Mouse (Mus musculus) stomach, embryonic 14.5 days (tissue): ENCODE data around the gene Creb3l4. TPM values are rescaled to one million over a fixed set of nuclear protein-coding genes. Genes with fewer than 3 reads are reported as not detected.
"Not testable (repeated sequence)": the region's sequence is repeated elsewhere in the genome, so short reads cannot be mapped to it uniquely, and the experiment has no call there.

Experiments
- ATAC-seq: fragments of 200-750 bp; cut with Nextera tagmentation; 2 replicates; pipeline ENCODE4 v1.8.0; 2017; ENCODE audit warnings: low read depth, moderate TSS enrichment; ENCODE audit not compliant: insufficient number of reproducible peaks, insufficient read depth, low FRiP score
- H3K27ac ChIP-seq: fragments of 300-500 bp; sonication (generic); 2 replicates; pipeline ENCODE4 v1.5.1; 2014; ENCODE audit warnings: mild to moderate bottlenecking, low read length, moderate library complexity, mixed read lengths
- H3K27me3 ChIP-seq: fragments of 300-500 bp; sonication (generic); 2 replicates; pipeline ENCODE4 v1.6.1; 2014; ENCODE audit warnings: low read length, control low read depth, mixed read lengths; ENCODE audit not compliant: control insufficient read depth, insufficient read depth
- H3K36me3 ChIP-seq: fragments of 300-500 bp; sonication (generic); 2 replicates; pipeline ENCODE4 v1.6.1; 2014; ENCODE audit warnings: mild to moderate bottlenecking, control low read depth, low read length, moderate library complexity, mixed read lengths; ENCODE audit not compliant: control insufficient read depth, insufficient read depth
- H3K4me1 ChIP-seq: fragments of 300-500 bp; sonication (generic); 2 replicates; pipeline ENCODE4 v1.6.1; 2014; ENCODE audit warnings: low read length, control low read depth, mixed read lengths; ENCODE audit not compliant: control insufficient read depth, insufficient read depth
- H3K4me2 ChIP-seq: fragments of 300-500 bp; sonication (generic); replicated peaks from 2 replicates; pipeline ENCODE4 v1.6.1; 2014; ENCODE audit warnings: low read depth, low read length, control low read depth
- H3K4me3 ChIP-seq: fragments of 300-500 bp; sonication (generic); 2 replicates; pipeline ENCODE4 v1.5.1; 2014; ENCODE audit warnings: low read depth, low read length, control low read depth
- H3K9ac ChIP-seq: fragments of 300-500 bp; sonication (generic); replicated peaks from 2 replicates; pipeline ENCODE4 v1.6.1; 2014; ENCODE audit warnings: low read depth, mild to moderate bottlenecking, control low read depth, low read length, moderate library complexity, mixed read lengths
- H3K9me3 ChIP-seq: fragments of 300-500 bp; sonication (generic); 2 replicates; pipeline ENCODE4 v1.6.1; 2016; ENCODE audit warnings: low read depth, low read length, control low read depth; ENCODE audit not compliant: control insufficient read depth
- WGBS: fragments of 180-500 bp; shearing (Covaris S2); extraction: QIAGEN DNeasy Blood & Tissue Kit; methylation state at CpG from one replicate; pipeline ENCODE4 v1.1.7; 2014; 5-methylcytosine and 5-hydroxymethylcytosine counted together
- polyA plus RNA-seq: library from polyadenylated mRNA; unstranded; fragments of >200 nt; fragmentation: Nextera tagmentation; extraction: Ambion mirVana; gene quantifications from 2 replicates; pipeline ENCODE4 v1.2.1, GENCODE M21; 2014

Creb3l4 gene
- polyA plus RNA-seq, result 20.6 and 21.4 TPM in 2 replicates

- Histone ChIP-seq H3K36me3 (no peaks in the 10 kb centered on the region), H3K4me3 (peak within 1 kb of the TSS; percentile 32), H3K9ac (peak within 1 kb of the TSS; percentile 21), H3K4me1 (peaks cover 15% of the 10 kb centered on the region; the same call in 1 of the 2 replicates), H3K4me2 (peak within 1 kb of the TSS; percentile 65), H3K27ac (peak within 1 kb of the TSS; percentile 66; the same call in 1 of the 2 replicates), H3K27me3 (no peaks in the 10 kb centered on the region), H3K9me3 (no peaks in the 10 kb centered on the region)
- WGBS, result 5% methylated on average over 19 of the region's 19 CpGs
- ATAC-seq, result peak; percentile 73
These were observed at the start of gene Creb3l4 for GRCm38 (mm10) chr3:90242984-90243775. Creb3l4 (minus strand) TSS chr3:90243512.

GRCm38 (mm10) chr3:90292345-90293275 lies 49.3 kb upstream of the Creb3l4 start, which contains the start of gene Gatad2b:
Gatad2b (plus strand) TSS chr3:90293178.
- H3K4me2 ChIP-seq, result peak within 1 kb of the TSS; percentile 84
- H3K9ac ChIP-seq, result peak within 1 kb of the TSS; percentile 84
- under 1% methylated on average over 47 of the region's 47 CpGs for WGBS
- peak within 1 kb of the TSS; percentile 80 for H3K4me3 ChIP-seq
- no peaks in the 10 kb centered on the region for H3K27me3 ChIP-seq
- H3K9me3 ChIP-seq, result no peaks in the 10 kb centered on the region
- no peaks in the 10 kb centered on the region for H3K36me3 ChIP-seq
- ATAC-seq, result peak; percentile 99
- peaks cover 12% of the 10 kb centered on the region for H3K4me1 ChIP-seq
- peak within 1 kb of the TSS; percentile 96 for H3K27ac ChIP-seq

GRCm38 (mm10) chr3:90291982-90292344 lies 48.7 kb upstream of the Creb3l4 start:
- no peak for ATAC-seq
- peaks cover 12% of the 10 kb centered on the region for H3K4me1 ChIP-seq
- peak overlapping the region; percentile 60 for H3K9ac ChIP-seq
- peak overlapping the region; percentile 69 for H3K4me2 ChIP-seq
- H3K4me3 ChIP-seq, result peak overlapping the region; percentile 80
- peak overlapping the region; percentile 96; the same call in 1 of the 2 replicates for H3K27ac ChIP-seq
- no peaks in the 10 kb centered on the region for H3K36me3 ChIP-seq
- H3K9me3 ChIP-seq, result no peaks in the 10 kb centered on the region
- H3K27me3 ChIP-seq, result no peaks in the 10 kb centered on the region
- 37% methylated on average over 2 of the region's 2 CpGs for WGBS

GRCm38 (mm10) chr3:90290602-90291001 lies 47.3 kb upstream of the Creb3l4 start:
- Histone ChIP-seq H3K27ac (no peak overlapping the region), H3K27me3 (no peaks in the 10 kb centered on the region), H3K4me1 (peaks cover 12% of the 10 kb centered on the region), H3K4me2 (no peak overlapping the region), H3K9me3 (no peaks in the 10 kb centered on the region), H3K4me3 (no peak overlapping the region), H3K9ac (no peak overlapping the region), H3K36me3 (no peaks in the 10 kb centered on the region)
- 80% methylated on average over 1 of the region's 1 CpGs for WGBS
- no peak for ATAC-seq

- not testable (repeated sequence) for H3K36me3 ChIP-seq, H3K9ac ChIP-seq, ATAC-seq, H3K9me3 ChIP-seq, H3K4me1 ChIP-seq, H3K27me3 ChIP-seq, H3K27ac ChIP-seq, H3K4me3 ChIP-seq, H3K4me2 ChIP-seq
- 68% methylated on average over 2 of the region's 3 CpGs for WGBS
These were observed 46.1 kb upstream of the Creb3l4 start for GRCm38 (mm10) chr3:90289403-90289802.

- no peaks in the 10 kb centered on the region for H3K9me3 ChIP-seq
- 94% methylated on average over 2 of the region's 2 CpGs for WGBS
- no peak overlapping the region for H3K27ac ChIP-seq
- no peak overlapping the region for H3K4me2 ChIP-seq
- ATAC-seq, result no peak
- H3K4me1 ChIP-seq, result no peaks in the 10 kb centered on the region
- peaks cover 7% of the 10 kb centered on the region; the same call in 1 of the 2 replicates for H3K36me3 ChIP-seq
- no peak overlapping the region for H3K4me3 ChIP-seq
- H3K9ac ChIP-seq, result no peak overlapping the region
- H3K27me3 ChIP-seq, result no peaks in the 10 kb centered on the region
These were observed 40.8 kb upstream of the Creb3l4 start for GRCm38 (mm10) chr3:90284150-90284549.

GRCm38 (mm10) chr3:90280708-90281107 lies 37.4 kb upstream of the Creb3l4 start:
- no peak overlapping the region for H3K4me2 ChIP-seq
- H3K4me3 ChIP-seq, result no peak overlapping the region
- no peak overlapping the region for H3K27ac ChIP-seq
- H3K9ac ChIP-seq, result no peak overlapping the region
- no peaks in the 10 kb centered on the region for H3K9me3 ChIP-seq
- no peak for ATAC-seq
- H3K4me1 ChIP-seq, result no peaks in the 10 kb centered on the region
- no peaks in the 10 kb centered on the region for H3K27me3 ChIP-seq
- WGBS, result 86% methylated on average over 9 of the region's 9 CpGs
- peaks cover 25% of the 10 kb centered on the region for H3K36me3 ChIP-seq

GRCm38 (mm10) chr3:90279743-90280142 lies 36.4 kb upstream of the Creb3l4 start:
- WGBS, result 97% methylated on average over 7 of the region's 7 CpGs
- H3K4me3 ChIP-seq, result no peak overlapping the region
- no peaks in the 10 kb centered on the region for H3K27me3 ChIP-seq
- H3K9me3 ChIP-seq, result no peaks in the 10 kb centered on the region
- H3K4me1 ChIP-seq, result no peaks in the 10 kb centered on the region
- no peak overlapping the region for H3K4me2 ChIP-seq
- H3K27ac ChIP-seq, result no peak overlapping the region
- peaks cover 25% of the 10 kb centered on the region for H3K36me3 ChIP-seq
- no peak overlapping the region for H3K9ac ChIP-seq
- ATAC-seq, result no peak
